Mouse (Mus musculus): ENCODE measurements around the gene Gm1123. TPM values are rescaled to one million over a fixed set of nuclear protein-coding genes. Genes with fewer than 3 reads are reported as not detected.

Gm1123 gene
- polyA plus RNA-seq, 1 experiment from 2014 or later, result 0.18 TPM

DNA sequence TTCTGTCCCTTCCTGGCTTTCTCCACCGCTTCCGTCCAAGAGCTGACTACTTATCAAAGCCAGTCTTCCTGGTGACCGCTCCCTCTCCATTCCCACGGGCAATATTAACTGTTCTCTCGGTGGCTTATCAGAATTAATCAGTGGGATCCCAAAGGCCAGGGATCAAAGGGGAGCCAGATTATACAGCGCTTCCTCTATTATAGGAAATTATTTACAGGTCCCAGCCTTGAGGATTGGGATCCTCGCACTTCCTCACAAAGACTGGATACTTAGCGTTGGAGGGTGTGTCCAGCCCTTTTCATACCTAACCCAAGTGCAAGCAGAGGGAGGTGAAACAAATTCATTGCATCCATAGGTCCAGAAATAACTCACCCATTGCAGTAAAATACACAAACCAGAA lies 3.5 kb downstream of the Gm1123 start:
- Histone ChIP-seq H3K4me1 (ENCODE audit: control insufficient read depth in 2 of 2, insufficient read depth in 2 of 2, low read length in 2 of 2) (no peaks in the 10 kb centered on the region), H3K36me3 (ENCODE audit: control insufficient read depth, insufficient read depth, low read length) (no peaks in the 10 kb centered on the region), H3K27me3 (ENCODE audit: control insufficient read depth, insufficient read depth, low read length) (no peaks in the 10 kb centered on the region), H3K27ac (replicated peaks in 1 of 2; ENCODE audit: control insufficient read depth in 1 of 2, insufficient read depth in 1 of 2, low read depth in 2 of 2, low read length in 2 of 2) (no peak overlapping the region), H3K4me2 (ENCODE audit: low read length) (no peak overlapping the region), H3K4me3 (ENCODE audit: control insufficient read depth in 1 of 2, insufficient read depth in 1 of 2, low read depth in 1 of 2, low read length in 2 of 2) (no peak overlapping the region), H3K9ac (ENCODE audit: low read length) (no peak overlapping the region), H3K9me3 (ENCODE audit: control insufficient read depth, low read length) (no peaks in the 10 kb centered on the region)
- no peak for ATAC-seq (ENCODE audit: insufficient number of reproducible peaks, insufficient read depth, low FRiP score, low read depth)
- 57% methylated on average over 8 of the region's 8 CpGs for WGBS

DNA sequence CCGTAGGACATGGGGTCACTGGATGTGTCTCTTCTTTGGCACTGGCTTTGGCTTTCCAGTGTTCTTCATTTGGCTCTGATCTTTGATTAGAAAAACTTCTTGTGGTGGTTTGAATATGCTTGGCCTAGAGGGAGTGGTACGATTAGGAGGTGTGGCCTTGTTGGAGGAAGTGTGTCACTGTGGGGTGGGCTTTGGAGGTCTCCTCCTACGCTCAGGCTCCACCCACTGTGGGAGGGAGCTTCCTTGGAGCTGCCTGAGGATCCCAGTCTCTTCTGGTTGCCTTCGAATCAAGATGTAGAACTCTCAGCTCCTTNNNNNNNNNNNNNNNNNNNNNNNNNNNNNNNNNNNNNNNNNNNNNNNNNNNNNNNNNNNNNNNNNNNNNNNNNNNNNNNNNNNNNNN lies 13.8 kb downstream of the Gm1123 start:
- H3K27ac ChIP-seq (replicated peaks in 1 of 2; ENCODE audit: control insufficient read depth in 1 of 2, insufficient read depth in 1 of 2, low read depth in 2 of 2, low read length in 2 of 2), result no peak overlapping the region
- no peaks in the 10 kb centered on the region for H3K27me3 ChIP-seq (ENCODE audit: control insufficient read depth, insufficient read depth, low read length)
- H3K4me3 ChIP-seq (ENCODE audit: control insufficient read depth in 1 of 2, insufficient read depth in 1 of 2, low read depth in 1 of 2, low read length in 2 of 2), result no peak overlapping the region
- WGBS, result 85% methylated on average over 4 of the region's 4 CpGs
- no peak for ATAC-seq (ENCODE audit: insufficient number of reproducible peaks, insufficient read depth, low FRiP score, low read depth)
- no peaks in the 10 kb centered on the region for H3K36me3 ChIP-seq (ENCODE audit: control insufficient read depth, insufficient read depth, low read length)
- no peak overlapping the region for H3K4me2 ChIP-seq (ENCODE audit: low read length)
- no peaks in the 10 kb centered on the region for H3K9me3 ChIP-seq (ENCODE audit: control insufficient read depth, low read length)
- no peaks in the 10 kb centered on the region for H3K4me1 ChIP-seq (ENCODE audit: control insufficient read depth in 2 of 2, insufficient read depth in 2 of 2, low read length in 2 of 2)
- H3K9ac ChIP-seq (ENCODE audit: low read length), result no peak overlapping the region

DNA sequence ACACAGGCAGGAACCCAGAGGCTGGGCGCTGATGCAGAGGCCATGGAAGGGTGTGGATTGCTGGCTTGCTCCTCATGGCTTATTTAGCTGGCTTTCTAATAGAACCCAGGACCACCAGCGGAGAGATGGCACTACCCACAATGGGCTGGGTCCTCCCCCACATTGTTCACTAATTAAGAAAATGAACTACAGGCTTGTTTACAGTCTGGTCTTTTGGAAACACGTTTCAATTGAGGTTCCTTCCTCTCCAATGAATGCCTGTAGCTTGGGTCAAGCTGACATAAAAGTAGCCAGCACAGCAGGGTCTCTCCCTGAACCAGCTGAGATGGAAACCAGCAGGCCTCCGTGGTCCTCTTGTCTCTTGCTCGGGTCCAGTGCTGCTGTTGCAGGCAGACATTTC lies 14.3 kb downstream of the Gm1123 start:
- Histone ChIP-seq H3K9ac (ENCODE audit: low read length) (no peak overlapping the region), H3K4me2 (ENCODE audit: low read length) (no peak overlapping the region), H3K9me3 (ENCODE audit: control insufficient read depth, low read length) (no peaks in the 10 kb centered on the region), H3K27ac (replicated peaks in 1 of 2; ENCODE audit: control insufficient read depth in 1 of 2, insufficient read depth in 1 of 2, low read depth in 2 of 2, low read length in 2 of 2) (no peak overlapping the region), H3K4me3 (ENCODE audit: control insufficient read depth in 1 of 2, insufficient read depth in 1 of 2, low read depth in 1 of 2, low read length in 2 of 2) (no peak overlapping the region), H3K27me3 (ENCODE audit: control insufficient read depth, insufficient read depth, low read length) (no peaks in the 10 kb centered on the region), H3K36me3 (ENCODE audit: control insufficient read depth, insufficient read depth, low read length) (no peaks in the 10 kb centered on the region), H3K4me1 (ENCODE audit: control insufficient read depth in 2 of 2, insufficient read depth in 2 of 2, low read length in 2 of 2) (no peaks in the 10 kb centered on the region)
- 53% methylated on average over 5 of the region's 5 CpGs for WGBS
- ATAC-seq (ENCODE audit: insufficient number of reproducible peaks, insufficient read depth, low FRiP score, low read depth), result no peak

DNA sequence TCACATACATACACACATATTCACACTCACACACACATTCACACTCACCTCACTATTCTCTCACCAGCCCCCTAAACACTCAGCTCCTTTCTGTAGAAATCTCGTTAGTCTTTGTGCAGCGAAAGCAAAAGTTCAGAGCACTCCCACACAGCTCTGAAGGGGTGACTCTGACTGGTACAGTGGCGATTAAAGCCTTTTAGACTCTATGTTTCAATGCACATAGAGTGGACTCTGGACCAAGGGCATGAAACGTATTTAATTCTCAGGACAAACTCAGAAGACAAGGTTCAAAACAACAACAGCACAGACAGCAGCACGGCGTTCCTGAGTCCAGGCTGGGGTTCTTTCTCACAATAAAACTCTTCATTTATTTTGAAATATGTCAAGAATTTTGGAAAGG lies 17.8 kb downstream of the Gm1123 start:
- H3K4me2 ChIP-seq (ENCODE audit: low read length), result no peak overlapping the region
- H3K27me3 ChIP-seq (ENCODE audit: control insufficient read depth, insufficient read depth, low read length), result no peaks in the 10 kb centered on the region
- H3K9me3 ChIP-seq (ENCODE audit: control insufficient read depth, low read length), result no peaks in the 10 kb centered on the region
- no peaks in the 10 kb centered on the region for H3K4me1 ChIP-seq (ENCODE audit: control insufficient read depth in 2 of 2, insufficient read depth in 2 of 2, low read length in 2 of 2)
- H3K36me3 ChIP-seq (ENCODE audit: control insufficient read depth, insufficient read depth, low read length), result no peaks in the 10 kb centered on the region
- H3K4me3 ChIP-seq (ENCODE audit: control insufficient read depth in 1 of 2, insufficient read depth in 1 of 2, low read depth in 1 of 2, low read length in 2 of 2), result no peak overlapping the region
- no peak for ATAC-seq (ENCODE audit: insufficient number of reproducible peaks, insufficient read depth, low FRiP score, low read depth)
- 75% methylated on average over 6 of the region's 6 CpGs for WGBS
- no peak overlapping the region for H3K27ac ChIP-seq (replicated peaks in 1 of 2; ENCODE audit: control insufficient read depth in 1 of 2, insufficient read depth in 1 of 2, low read depth in 2 of 2, low read length in 2 of 2)
- H3K9ac ChIP-seq (ENCODE audit: low read length), result no peak overlapping the region

DNA sequence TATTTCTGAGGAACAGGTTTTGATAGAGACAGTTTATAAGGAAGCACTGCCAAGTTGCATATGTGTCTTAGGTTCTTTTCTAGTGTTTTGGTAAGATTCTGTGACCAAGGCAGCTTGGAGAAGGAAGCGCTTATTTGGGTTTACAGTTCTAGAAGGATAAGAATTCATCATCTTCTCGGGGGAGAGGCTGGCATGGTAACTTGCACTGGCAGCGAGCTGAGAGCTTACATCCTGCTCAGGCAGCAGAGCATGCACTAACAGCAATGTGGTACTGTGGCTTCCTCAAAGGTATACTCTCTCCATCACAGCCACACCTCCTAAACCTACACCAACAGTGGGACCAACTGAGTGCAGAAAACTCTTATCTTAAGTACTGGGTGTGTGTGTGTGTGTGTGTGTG lies 18.8 kb downstream of the Gm1123 start:
- no peaks in the 10 kb centered on the region for H3K9me3 ChIP-seq (ENCODE audit: control insufficient read depth, low read length)
- H3K36me3 ChIP-seq (ENCODE audit: control insufficient read depth, insufficient read depth, low read length), result no peaks in the 10 kb centered on the region
- WGBS, result 62% methylated on average over 3 of the region's 3 CpGs
- no peaks in the 10 kb centered on the region for H3K4me1 ChIP-seq (ENCODE audit: control insufficient read depth in 2 of 2, insufficient read depth in 2 of 2, low read length in 2 of 2)
- no peak for ATAC-seq (ENCODE audit: insufficient number of reproducible peaks, insufficient read depth, low FRiP score, low read depth)
- no peak overlapping the region for H3K4me2 ChIP-seq (ENCODE audit: low read length)
- H3K27me3 ChIP-seq (ENCODE audit: control insufficient read depth, insufficient read depth, low read length), result no peaks in the 10 kb centered on the region
- no peak overlapping the region for H3K9ac ChIP-seq (ENCODE audit: low read length)
- H3K27ac ChIP-seq (replicated peaks in 1 of 2; ENCODE audit: control insufficient read depth in 1 of 2, insufficient read depth in 1 of 2, low read depth in 2 of 2, low read length in 2 of 2), result no peak overlapping the region
- H3K4me3 ChIP-seq (ENCODE audit: control insufficient read depth in 1 of 2, insufficient read depth in 1 of 2, low read depth in 1 of 2, low read length in 2 of 2), result no peak overlapping the region

DNA sequence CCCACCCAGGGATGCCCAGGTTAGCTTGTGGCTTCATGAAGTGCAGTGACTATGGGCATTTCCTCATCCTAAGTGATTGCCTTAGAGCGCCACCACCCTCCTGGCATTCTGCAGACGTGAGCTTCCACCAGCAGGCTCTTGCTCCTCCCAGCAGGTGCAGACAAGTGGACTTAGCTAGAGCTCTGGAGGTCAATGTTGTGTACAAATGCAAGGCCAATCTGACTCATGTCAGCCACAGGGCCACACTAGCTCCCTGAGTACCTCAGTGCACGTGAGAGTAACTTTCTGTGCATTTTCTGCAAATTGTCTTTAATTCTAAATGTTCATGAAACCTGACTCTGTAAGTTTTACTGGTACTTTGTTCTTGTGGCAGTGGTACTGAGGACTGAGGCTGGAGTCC lies 19.2 kb downstream of the Gm1123 start:
- H3K36me3 ChIP-seq (ENCODE audit: control insufficient read depth, insufficient read depth, low read length), result no peaks in the 10 kb centered on the region
- no peak overlapping the region for H3K27ac ChIP-seq (replicated peaks in 1 of 2; ENCODE audit: control insufficient read depth in 1 of 2, insufficient read depth in 1 of 2, low read depth in 2 of 2, low read length in 2 of 2)
- H3K4me3 ChIP-seq (ENCODE audit: control insufficient read depth in 1 of 2, insufficient read depth in 1 of 2, low read depth in 1 of 2, low read length in 2 of 2), result no peak overlapping the region
- H3K4me1 ChIP-seq (ENCODE audit: control insufficient read depth in 2 of 2, insufficient read depth in 2 of 2, low read length in 2 of 2), result no peaks in the 10 kb centered on the region
- no peak overlapping the region for H3K9ac ChIP-seq (ENCODE audit: low read length)
- WGBS, result 65% methylated on average over 3 of the region's 3 CpGs
- no peak for ATAC-seq (ENCODE audit: insufficient number of reproducible peaks, insufficient read depth, low FRiP score, low read depth)
- no peaks in the 10 kb centered on the region for H3K9me3 ChIP-seq (ENCODE audit: control insufficient read depth, low read length)
- no peaks in the 10 kb centered on the region for H3K27me3 ChIP-seq (ENCODE audit: control insufficient read depth, insufficient read depth, low read length)
- H3K4me2 ChIP-seq (ENCODE audit: low read length), result no peak overlapping the region

DNA sequence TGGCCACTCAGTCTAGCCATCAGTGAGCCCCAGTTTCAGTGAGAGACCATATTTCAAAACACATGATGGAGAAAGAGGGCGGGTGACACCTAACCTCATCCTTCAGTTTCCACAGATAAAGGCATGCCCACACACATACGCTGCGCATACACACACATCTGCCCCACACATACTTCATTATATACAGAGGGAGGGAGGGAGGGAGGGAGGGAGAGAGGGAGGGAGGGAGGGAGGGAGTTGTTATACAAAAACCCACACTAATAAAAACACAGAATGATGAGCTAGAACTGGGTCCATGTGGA lies 25.7 kb downstream of the Gm1123 start:
- ATAC-seq (ENCODE audit: insufficient number of reproducible peaks, insufficient read depth, low FRiP score, low read depth), result no peak
- H3K9ac ChIP-seq (ENCODE audit: low read length), result no peak overlapping the region
- H3K27ac ChIP-seq (replicated peaks in 1 of 2; ENCODE audit: control insufficient read depth in 1 of 2, insufficient read depth in 1 of 2, low read depth in 2 of 2, low read length in 2 of 2), result no peak overlapping the region
- no peaks in the 10 kb centered on the region for H3K27me3 ChIP-seq (ENCODE audit: control insufficient read depth, insufficient read depth, low read length)
- no peaks in the 10 kb centered on the region for H3K4me1 ChIP-seq (ENCODE audit: control insufficient read depth in 2 of 2, insufficient read depth in 2 of 2, low read length in 2 of 2)
- no peaks in the 10 kb centered on the region for H3K36me3 ChIP-seq (ENCODE audit: control insufficient read depth, insufficient read depth, low read length)
- no peak overlapping the region for H3K4me3 ChIP-seq (ENCODE audit: control insufficient read depth in 1 of 2, insufficient read depth in 1 of 2, low read depth in 1 of 2, low read length in 2 of 2)
- 86% methylated on average over 3 of the region's 3 CpGs for WGBS
- no peak overlapping the region for H3K4me2 ChIP-seq (ENCODE audit: low read length)
- H3K9me3 ChIP-seq (ENCODE audit: control insufficient read depth, low read length), result no peaks in the 10 kb centered on the region

DNA sequence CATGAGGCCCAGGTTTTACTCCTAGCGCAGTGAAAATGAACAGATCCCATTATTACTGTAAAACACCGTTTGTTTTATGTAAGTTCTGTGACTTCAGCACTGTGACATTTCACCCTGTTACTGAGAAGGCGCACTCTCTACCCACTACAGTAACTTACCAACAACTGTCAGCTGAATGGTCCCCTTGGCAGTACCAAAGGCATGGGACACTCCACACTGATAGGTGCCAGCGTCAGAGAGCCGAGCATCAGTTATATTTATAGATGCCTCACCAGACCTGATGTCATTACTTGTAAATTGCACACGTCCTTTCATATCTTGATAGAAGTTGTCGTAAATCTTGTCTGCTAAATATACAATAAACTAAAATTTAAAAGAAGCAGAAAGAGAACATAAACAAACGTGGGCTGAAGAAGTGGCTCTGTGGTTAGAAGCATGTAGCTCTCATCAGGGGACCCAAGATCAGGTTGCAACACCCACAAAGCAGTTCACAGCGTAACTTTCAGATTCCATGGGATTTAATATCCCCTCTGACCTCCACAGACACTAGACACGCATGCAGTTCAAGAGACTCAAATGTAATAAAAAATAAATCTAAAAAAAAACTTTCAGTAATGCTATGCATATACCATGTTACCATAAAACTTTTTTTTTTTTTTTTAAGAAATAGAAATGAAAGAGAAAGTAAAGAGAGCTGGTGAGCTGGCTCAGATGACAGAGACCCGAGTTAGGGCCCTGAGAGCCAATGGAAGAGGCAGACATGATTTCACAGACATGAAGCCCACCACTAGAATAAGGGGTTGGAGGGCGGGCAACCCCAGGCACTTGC lies 26.2 kb downstream of the Gm1123 start:
- no peak overlapping the region for H3K9ac ChIP-seq (ENCODE audit: low read length)
- no peaks in the 10 kb centered on the region for H3K4me1 ChIP-seq (ENCODE audit: control insufficient read depth in 2 of 2, insufficient read depth in 2 of 2, low read length in 2 of 2)
- 68% methylated on average over 12 of the region's 12 CpGs for WGBS
- no peak for ATAC-seq (ENCODE audit: insufficient number of reproducible peaks, insufficient read depth, low FRiP score, low read depth)
- no peaks in the 10 kb centered on the region for H3K9me3 ChIP-seq (ENCODE audit: control insufficient read depth, low read length)
- no peak overlapping the region for H3K27ac ChIP-seq (replicated peaks in 1 of 2; ENCODE audit: control insufficient read depth in 1 of 2, insufficient read depth in 1 of 2, low read depth in 2 of 2, low read length in 2 of 2)
- H3K36me3 ChIP-seq (ENCODE audit: control insufficient read depth, insufficient read depth, low read length), result no peaks in the 10 kb centered on the region
- H3K4me2 ChIP-seq (ENCODE audit: low read length), result no peak overlapping the region
- H3K27me3 ChIP-seq (ENCODE audit: control insufficient read depth, insufficient read depth, low read length), result no peaks in the 10 kb centered on the region
- H3K4me3 ChIP-seq (ENCODE audit: control insufficient read depth in 1 of 2, insufficient read depth in 1 of 2, low read depth in 1 of 2, low read length in 2 of 2), result no peak overlapping the region

Data from heart, embryonic 14.5 days (tissue).